Mouse (Mus musculus) midbrain, postnatal 0 days (tissue): Measurements from ENCODE around the gene Cbx6. TPM values are rescaled to one million over a fixed set of nuclear protein-coding genes. Genes with fewer than 3 reads are reported as not detected.
"Not testable (repeated sequence)": the region's sequence is repeated elsewhere in the genome, so short reads cannot be mapped to it uniquely, and the experiment has no call there.

Experiments
- ATAC-seq: fragments of 200-750 bp; cut with Nextera tagmentation; 2 replicates; pipeline ENCODE4 v1.8.0; 2017; ENCODE audit warnings: moderate number of reproducible peaks, mild to moderate bottlenecking, moderate TSS enrichment, moderate library complexity; ENCODE audit not compliant: low FRiP score
- DNase-seq: peaks from one replicate; pipeline ENCODE4 v3.0.0-alpha.2; 2015; ENCODE audit warnings: low spot score
- H3K27ac ChIP-seq: fragments of 300-500 bp; sonication (generic); 2 replicates; pipeline ENCODE4 v1.5.1; 2014; ENCODE audit warnings: low read depth, mild to moderate bottlenecking, low read length, mixed read lengths
- H3K27me3 ChIP-seq: fragments of 300-500 bp; sonication (generic); 2 replicates; pipeline ENCODE4 v1.6.1; 2014; ENCODE audit warnings: low read length, control low read depth, mixed read lengths; ENCODE audit not compliant: insufficient read depth
- H3K36me3 ChIP-seq: fragments of 300-500 bp; sonication (generic); 2 replicates; pipeline ENCODE4 v1.6.1; 2014; ENCODE audit warnings: low read length, control low read depth, mixed read lengths; ENCODE audit not compliant: insufficient read depth
- H3K4me1 ChIP-seq: fragments of 300-500 bp; sonication (generic); 2 replicates; pipeline ENCODE4 v1.6.1; 2014; ENCODE audit warnings: mild to moderate bottlenecking, control low read depth, antibody characterized with exemption, low read length, mixed read lengths; ENCODE audit not compliant: insufficient read depth
- H3K4me2 ChIP-seq: fragments of 300-500 bp; sonication (generic); 2 replicates; pipeline ENCODE4 v1.6.1; 2014; ENCODE audit warnings: low read depth, mild to moderate bottlenecking, low read length, mixed read lengths; ENCODE audit not compliant: poor library complexity, severe bottlenecking
- H3K4me3 ChIP-seq: fragments of 300-500 bp; sonication (generic); 2 replicates; pipeline ENCODE4 v1.5.1; 2014; ENCODE audit warnings: low read depth, mild to moderate bottlenecking, low read length, moderate library complexity
- H3K9ac ChIP-seq: fragments of 300-500 bp; sonication (generic); replicated peaks from 2 replicates; pipeline ENCODE4 v1.6.1; 2014; ENCODE audit warnings: mild to moderate bottlenecking, low read length, moderate library complexity, mixed read lengths; ENCODE audit not compliant: poor library complexity, severe bottlenecking
- H3K9me3 ChIP-seq: fragments of 300-500 bp; sonication (generic); 2 replicates; pipeline ENCODE4 v1.6.1; 2016; ENCODE audit warnings: low read length, control low read depth
- CTCF ChIP-seq: IDR thresholded peaks from 2 replicates; pipeline ENCODE4 v1.5.1; 2016; ENCODE audit warnings: antibody characterized with exemption, mild to moderate bottlenecking
- WGBS: fragments of 180-500 bp; shearing (Covaris S2); extraction: QIAGEN DNeasy Blood & Tissue Kit; methylation state at CpG from one replicate; pipeline ENCODE4 v1.1.7; 2014; 5-methylcytosine and 5-hydroxymethylcytosine counted together
- polyA plus RNA-seq: library from polyadenylated mRNA; unstranded; fragments of >200 nt; fragmentation: Nextera tagmentation; extraction: Ambion mirVana; gene quantifications from 2 replicates; pipeline ENCODE4 v1.2.1, GENCODE M21; 2015
- total RNA-seq: library from RNA; depleted of rRNA; stranded (reverse); fragments of >200 nt; gene quantifications from 2 replicates; pipeline ENCODE4 v1.2.3, GENCODE M21; 2014

Cbx6 gene
- total and polyA plus RNA-seq, 2 experiments from 2014 or later: 65.0 to 118 TPM

DNA sequence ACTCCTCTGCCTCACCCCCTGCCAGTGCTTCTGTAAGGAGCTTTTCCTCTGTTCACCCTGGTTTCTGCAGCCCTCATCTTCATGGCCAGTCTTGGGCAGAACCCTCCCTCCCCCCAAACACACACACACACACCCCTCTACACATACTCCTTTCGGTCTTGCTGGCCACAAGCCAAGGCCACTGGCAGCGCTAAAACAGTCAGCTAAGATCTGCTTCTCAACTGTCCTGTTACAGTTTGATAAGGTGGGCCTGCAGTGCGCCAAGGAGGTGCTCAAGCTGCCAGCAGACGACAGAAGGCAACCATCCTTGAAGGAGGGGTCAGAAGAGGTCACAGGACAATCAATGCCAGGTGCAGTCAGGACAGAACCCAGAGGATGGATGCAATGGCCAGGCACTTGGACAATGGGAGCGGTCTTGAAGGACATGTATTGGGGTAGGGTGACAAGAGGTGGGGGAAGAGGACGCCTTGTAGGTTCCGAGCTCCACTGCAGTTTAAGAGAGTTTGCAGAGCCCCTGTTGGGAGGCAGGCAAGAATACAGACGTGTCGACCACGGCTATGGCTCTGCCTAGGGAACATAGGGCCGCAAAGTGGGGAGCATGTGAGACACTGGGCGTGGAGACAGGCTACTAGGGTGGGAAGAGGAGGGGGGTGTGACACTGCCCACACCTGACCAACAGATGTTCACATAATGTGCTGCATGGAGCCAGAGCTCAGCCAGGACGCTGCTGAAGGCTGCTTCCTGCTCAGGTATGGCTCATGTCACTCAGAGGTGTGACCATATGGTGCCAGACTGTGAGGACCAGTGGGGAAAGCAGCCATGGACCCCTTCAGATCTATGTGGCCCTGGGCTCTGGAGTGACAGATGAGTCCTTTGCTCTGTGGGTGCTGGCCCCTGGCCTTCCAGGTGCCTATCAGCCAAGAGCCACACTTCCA lies 12.0 kb downstream of the Cbx6 start:
- Histone ChIP-seq H3K27ac (no peak overlapping the region), H3K9me3 (no peaks in the 10 kb centered on the region), H3K36me3 (peaks cover 17% of the 10 kb centered on the region), H3K4me2 (no peak overlapping the region), H3K4me1 (0 out of 2 replicates have a peak, but pooled peaks cover 3% of the 10 kb centered on the region), H3K9ac (no peak overlapping the region), H3K4me3 (no peak overlapping the region), H3K27me3 (no peaks in the 10 kb centered on the region)
- DNase-seq (no peak), ATAC-seq (no peak)
- no peak for TF ChIP-seq CTCF
- WGBS: 70% methylated on average over 13 of the region's 13 CpGs

DNA sequence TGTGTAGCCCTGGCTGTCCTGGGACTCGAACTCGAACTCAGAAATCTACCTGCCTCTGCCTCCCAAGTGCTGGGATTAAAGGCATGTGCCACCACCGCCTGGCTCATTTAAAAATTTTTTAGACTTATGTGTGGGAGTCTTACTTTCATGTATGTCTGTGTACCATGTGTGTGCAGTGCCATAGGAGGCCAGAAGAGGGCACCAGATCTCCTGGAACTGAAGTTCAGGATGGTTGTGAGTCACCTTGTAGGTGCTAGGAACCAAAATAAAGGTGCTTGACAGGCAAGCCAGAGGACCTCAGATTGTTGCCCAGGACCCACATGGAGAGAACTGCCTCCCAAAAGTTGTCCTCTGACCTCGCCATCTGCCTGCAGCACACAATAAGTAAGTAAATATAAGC lies 16.2 kb downstream of the Cbx6 start:
- peak; percentile 43 for TF ChIP-seq CTCF
- Histone ChIP-seq H3K27ac (no peak overlapping the region), H3K36me3 (peaks cover 8% of the 10 kb centered on the region), H3K4me2 (no peak overlapping the region), H3K9ac (no peak overlapping the region), H3K4me1 (no peaks in the 10 kb centered on the region), H3K4me3 (no peak overlapping the region), H3K27me3 (no peaks in the 10 kb centered on the region), H3K9me3 (no peaks in the 10 kb centered on the region)
- WGBS: 91% methylated on average over 4 of the region's 4 CpGs
- ATAC-seq: no peak
- no peak for DNase-seq

DNA sequence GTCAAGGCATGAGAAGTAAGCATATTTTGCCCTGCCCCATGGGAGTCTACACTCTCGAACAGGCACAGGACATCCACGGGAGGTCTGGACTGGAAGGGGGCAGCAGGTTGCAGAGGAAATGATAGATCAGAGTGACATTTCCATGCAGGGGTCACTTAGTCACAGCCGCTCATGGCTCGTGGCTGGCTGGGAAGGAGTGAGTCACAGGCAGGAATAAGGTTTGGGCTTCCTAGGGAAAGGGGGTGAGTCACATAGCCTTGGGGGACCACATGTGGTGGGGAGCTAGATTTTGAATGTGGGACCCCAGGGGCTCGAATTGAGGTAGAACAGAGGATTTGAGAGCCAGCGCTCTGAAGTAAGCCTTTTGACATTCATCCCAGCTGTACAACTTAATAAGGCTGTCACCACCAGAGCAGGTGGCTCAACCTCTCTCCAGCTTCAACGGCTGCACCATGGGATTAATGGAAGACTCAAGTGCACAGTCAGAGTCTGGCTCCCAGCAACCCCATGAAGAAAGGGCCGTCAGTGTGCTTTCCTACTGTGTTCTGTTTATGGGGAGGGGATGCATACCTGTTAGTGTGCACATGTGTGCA lies 20.7 kb downstream of the Cbx6 start:
- no peak for TF ChIP-seq CTCF
- no peaks in the 10 kb centered on the region for H3K36me3 ChIP-seq
- H3K4me2 ChIP-seq: no peak overlapping the region
- no peak overlapping the region for H3K27ac ChIP-seq
- H3K9me3 ChIP-seq: no peaks in the 10 kb centered on the region
- no peak overlapping the region for H3K9ac ChIP-seq
- H3K4me1 ChIP-seq: no peaks in the 10 kb centered on the region
- no peaks in the 10 kb centered on the region for H3K27me3 ChIP-seq
- no peak overlapping the region for H3K4me3 ChIP-seq
- ATAC-seq (no peak), DNase-seq (no peak)
- WGBS: 25% methylated on average over 8 of the region's 8 CpGs

DNA sequence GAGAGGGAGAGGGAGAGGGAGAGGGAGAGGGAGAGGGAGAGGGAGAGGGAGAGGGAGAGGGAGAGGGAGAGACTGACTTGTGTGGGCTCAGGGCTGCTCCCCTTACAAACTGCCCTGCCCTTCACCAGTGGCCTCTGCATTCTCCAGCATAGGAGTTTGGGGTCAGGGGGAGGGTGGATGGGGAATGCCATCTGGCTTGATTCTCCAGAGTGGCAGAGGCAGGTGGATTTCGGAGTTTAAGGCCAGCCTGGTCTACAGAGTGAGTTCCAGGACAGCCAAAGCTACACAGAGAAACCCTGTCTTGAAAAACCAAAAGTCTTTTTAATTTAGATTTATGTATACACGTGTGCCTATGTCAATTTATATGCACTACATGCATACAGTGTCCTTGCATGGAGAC lies 21.6 kb downstream of the Cbx6 start:
- H3K27me3 ChIP-seq, H3K4me2 ChIP-seq, H3K27ac ChIP-seq, DNase-seq, H3K9me3 ChIP-seq, H3K4me1 ChIP-seq, H3K4me3 ChIP-seq, H3K36me3 ChIP-seq, H3K9ac ChIP-seq, ATAC-seq: not testable (repeated sequence)
- 87% methylated on average over 2 of the region's 2 CpGs for WGBS

DNA sequence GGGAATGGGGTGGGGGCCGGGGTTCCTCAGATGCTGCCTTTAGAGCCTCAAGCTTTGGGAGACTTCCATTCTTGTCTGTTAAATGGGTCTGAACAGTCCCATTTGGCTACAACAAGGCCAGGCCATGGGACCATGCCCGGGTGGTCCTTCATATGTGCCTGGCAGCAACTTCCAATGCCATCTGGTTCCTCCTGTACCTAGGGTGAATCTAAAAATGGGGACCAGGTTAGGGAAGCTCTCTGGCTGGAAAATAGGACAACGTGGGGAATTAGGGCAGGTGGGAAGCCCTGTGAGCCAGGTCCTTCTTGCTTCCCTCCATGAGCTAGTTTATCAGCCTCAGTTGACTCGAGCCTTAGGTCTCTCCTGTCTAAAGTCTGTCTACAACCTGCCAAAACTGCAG lies 23.5 kb downstream of the Cbx6 start:
- Histone ChIP-seq H3K36me3 (no peaks in the 10 kb centered on the region), H3K4me2 (no peak overlapping the region), H3K27me3 (peaks cover 8% of the 10 kb centered on the region), H3K27ac (no peak overlapping the region), H3K4me3 (no peak overlapping the region), H3K9me3 (no peaks in the 10 kb centered on the region), H3K4me1 (no peaks in the 10 kb centered on the region), H3K9ac (no peak overlapping the region)
- WGBS: 68% methylated on average over 4 of the region's 4 CpGs
- no peak for DNase-seq
- ATAC-seq: no peak
- no peak for TF ChIP-seq CTCF

DNA sequence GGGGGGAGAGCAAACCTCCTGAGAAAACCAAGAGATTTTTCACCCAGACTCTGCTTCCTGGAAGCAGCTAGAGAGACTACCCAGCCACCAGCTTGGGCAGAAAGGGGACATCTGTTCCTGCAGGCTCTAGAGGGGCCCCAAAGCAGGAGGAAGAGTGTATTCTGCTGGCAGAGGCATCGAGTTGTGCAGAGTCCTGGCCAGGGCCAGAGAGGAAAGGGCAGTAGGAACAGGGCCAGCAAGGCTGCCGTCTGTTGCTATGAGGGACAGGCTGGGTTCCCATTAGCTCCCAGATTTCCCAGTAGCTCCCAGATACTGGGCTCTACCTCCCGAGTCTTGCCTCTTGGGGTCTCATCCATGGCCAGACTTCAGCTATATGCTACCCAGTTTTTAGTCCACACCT lies 24.4 kb downstream of the Cbx6 start:
- WGBS: 61% methylated on average over 3 of the region's 3 CpGs
- Histone ChIP-seq H3K27ac (no peak overlapping the region), H3K4me3 (no peak overlapping the region), H3K9ac (no peak overlapping the region), H3K4me1 (no peaks in the 10 kb centered on the region), H3K9me3 (no peaks in the 10 kb centered on the region), H3K27me3 (peaks cover 8% of the 10 kb centered on the region), H3K36me3 (no peaks in the 10 kb centered on the region), H3K4me2 (no peak overlapping the region)
- DNase-seq: peak; percentile 54
- TF ChIP-seq CTCF: no peak
- ATAC-seq: no peak
